8 mouse cellular contexts compared by ENCODE assay signal in genomic region chr17:12318663-12319201, GRCm38 (mm10). TPM values are rescaled to one million over a fixed set of nuclear protein-coding genes. Genes with fewer than 3 reads are reported as not detected.
DNase-seq lines count a peak whose midpoint lies in the region; ATAC-seq and TF ChIP-seq lines count a peak whose summit lies in the region.

Gene Map3k4 (minus strand): TSS chr17:12318796.

- no peaks in the 10 kb centered on the region for H3K36me3 ChIP-seq in hindbrain, embryonic 11.5 days (ENCODE audit: control insufficient read depth, insufficient read depth, low read length)
- H3K36me3 ChIP-seq in lung, postnatal 0 days (ENCODE audit: insufficient read depth, low read length): no peaks in the 10 kb centered on the region

- no peaks in the 10 kb centered on the region for H3K27me3 ChIP-seq in Patski
- H3K27me3 ChIP-seq in hindbrain, embryonic 11.5 days (ENCODE audit: control insufficient read depth, insufficient read depth, low read length): no peaks in the 10 kb centered on the region
- no peaks in the 10 kb centered on the region for H3K27me3 ChIP-seq in lung, postnatal 0 days (replicated peaks; ENCODE audit: insufficient read depth, low read length)

- no peak for TF ChIP-seq EP300 in lung, postnatal 0 days (IDR thresholded peaks at IDR 0.05)

- H3K4me3 ChIP-seq in hindbrain, embryonic 11.5 days (ENCODE audit: low read depth, low read length): peak within 1 kb of the TSS; percentile 99
- H3K4me3 ChIP-seq in lung, postnatal 0 days (ENCODE audit: low read depth, low read length): peak within 1 kb of the TSS; percentile 98

- DNase-seq in Patski (ENCODE audit: low read depth, low spot score): peak; percentile 64
- peak; percentile 98 for DNase-seq in cerebellum, postnatal 10 days
- peak; percentile 85 to 92 for DNase-seq in frontal cortex, postnatal 10 days (ENCODE audit: low spot score in 2 of 2)
- DNase-seq in hindbrain, embryonic 11.5 days (ENCODE audit: low spot score): peak; percentile 95
- peak; percentile 91 to 96 for DNase-seq in layer of hippocampus, postnatal 10 days (ENCODE audit: low spot score in 2 of 2)
- DNase-seq in lung, postnatal 0 days (ENCODE audit: low spot score): peak; percentile 92
- DNase-seq in ovary, postnatal 10 days (ENCODE audit: low spot score): peak; percentile 95
- DNase-seq in thymus, postnatal 14 days: peak; percentile 87

- peak within 1 kb of the TSS; percentile 41 for H3K4me2 ChIP-seq in hindbrain, embryonic 11.5 days (replicated peaks; ENCODE audit: low read depth, low read length)
- H3K4me2 ChIP-seq in lung, postnatal 0 days (replicated peaks; ENCODE audit: low read depth, low read length): peak within 1 kb of the TSS; percentile 87

- 0 out of 2 replicates have a peak, but pooled peaks cover 4% of the 10 kb centered on the region for H3K4me1 ChIP-seq in hindbrain, embryonic 11.5 days (replicated peaks; ENCODE audit: control insufficient read depth, insufficient read depth, low read length)
- no peaks in the 10 kb centered on the region for H3K4me1 ChIP-seq in lung, postnatal 0 days (ENCODE audit: insufficient read depth, low read depth, low read length)

- ATAC-seq in Patski: peak; percentile 92
- peak; percentile 95 for ATAC-seq in hindbrain, embryonic 11.5 days (ENCODE audit: low FRiP score)
- peak; percentile 98 for ATAC-seq in lung, postnatal 0 days

- peak; percentile 19 for TF ChIP-seq CTCF in Patski (IDR thresholded peaks at IDR 0.05)
- TF ChIP-seq CTCF in lung, postnatal 0 days (IDR thresholded peaks at IDR 0.05): peak; percentile 46

- POLR2A ChIA-PET in Patski (lab: Charles Lee): interaction anchor here (1.3 to 2.3 kb wide), 8 partner anchors 10 to 54 kb away, joined by 3 to 10 read pairs (median 7); no protein-coding TSS in a partner anchor

- peak within 1 kb of the TSS; percentile 96 for H3K9ac ChIP-seq in hindbrain, embryonic 11.5 days (ENCODE audit: low read depth, low read length)
- peak within 1 kb of the TSS; percentile 73 for H3K9ac ChIP-seq in lung, postnatal 0 days (replicated peaks; ENCODE audit: low read depth)

- no peaks in the 10 kb centered on the region for H3K9me3 ChIP-seq in hindbrain, embryonic 11.5 days (ENCODE audit: control insufficient read depth, low read length)
- no peaks in the 10 kb centered on the region for H3K9me3 ChIP-seq in lung, postnatal 0 days (ENCODE audit: low read length)

- CTCF ChIA-PET in Patski (lab: Charles Lee): interaction anchor here (0.6 to 4.1 kb wide), 10 partner anchors 10 to 50 kb away, joined by 3 to 55 read pairs (median 5); no protein-coding TSS in a partner anchor

- H3K27ac ChIP-seq in hindbrain, embryonic 11.5 days (ENCODE audit: low read depth, low read length): peak within 1 kb of the TSS; percentile 97
- peak within 1 kb of the TSS; percentile 83 for H3K27ac ChIP-seq in lung, postnatal 0 days (ENCODE audit: low read length)

- in situ Hi-C loops in Patski (cut with MboI; ENCODE audit: low pct_unique_long_range_greater_than_20kb): loop anchor here (5.0 kb wide), 1 partner anchor 51 kb away; no protein-coding TSS in a partner anchor

- under 1% methylated on average over 32 of the region's 39 CpGs for WGBS in hindbrain, embryonic 11.5 days
- WGBS in lung, postnatal 0 days: 0% methylated on average over 18 of the region's 39 CpGs

RNA-seq across cellular contexts. Expression of gene Map3k4, which starts in this region (rescaled TPM):
- polyA plus RNA-seq in Patski (2021): 49.3 TPM
- 45.8 and 62.3 TPM in 2 replicates for polyA plus RNA-seq in hindbrain, embryonic 11.5 days (2014; fragmentation: Nextera tagmentation; extraction: Ambion mirVana)
- total RNA-seq in layer of hippocampus, postnatal 10 days (2021): 10 to 100 TPM; 35.6 to 49.9 TPM
- polyA plus RNA-seq in lung, postnatal 0 days (2015; fragmentation: Nextera tagmentation; extraction: Ambion mirVana): 32.5 and 35.4 TPM in 2 replicates

Comparison
In these comparisons a context has a peak if more than half of its experiments do, and no peak if none do; other contexts are left out.
1. Peak in every context shown above with its lines: DNase-seq, ATAC-seq, H3K4me3 ChIP-seq and H3K27ac ChIP-seq.